Mouse (Mus musculus) lung, adult 2 months (tissue): ENCODE results near the gene Afm.

ENCODE experiments used
- CTCF ChIP-seq: fragments of 200-500 bp; IDR thresholded peaks from 2 replicates; pipeline ENCODE4 v1.5.1; 2011; ENCODE audit warnings: mild to moderate bottlenecking, low read length, control low read depth; ENCODE audit not compliant: insufficient read depth
- POLR2A ChIP-seq: fragments of 200-500 bp; IDR thresholded peaks from 2 replicates; pipeline ENCODE4 v1.6.1; 2011; ENCODE audit warnings: low read depth, mild to moderate bottlenecking, control low read depth, low read length, borderline replicate concordance; ENCODE audit errors: extremely low read depth

- TF ChIP-seq CTCF (no peak), POLR2A (no peak)
Observed at GRCm38 (mm10) chr5:90474369-90474768, 44.4 kb upstream of the Afm start.
